Mouse (Mus musculus): ENCODE data around the gene Lect2.

- TF ChIP-seq POLR2A (IDR thresholded peaks at IDR 0.05; ENCODE audit: borderline replicate concordance, low read depth, low read length) (no peak), CTCF (IDR thresholded peaks at IDR 0.05; ENCODE audit: low read depth, low read length) (no peak)
Observed at GRCm38 (mm10) chr13:56561129-56561528, 12.8 kb upstream of the Lect2 start.

All from bone marrow macrophage, adult 2 months (primary cell).